Mouse (Mus musculus) kidney, adult 18-20 months (tissue): ENCODE measurements around the gene Anapc1.

Experiments
- DNase-seq: peaks from one replicate; pipeline ENCODE4 v3.0.0; 2021

Gene Anapc1

DNA sequence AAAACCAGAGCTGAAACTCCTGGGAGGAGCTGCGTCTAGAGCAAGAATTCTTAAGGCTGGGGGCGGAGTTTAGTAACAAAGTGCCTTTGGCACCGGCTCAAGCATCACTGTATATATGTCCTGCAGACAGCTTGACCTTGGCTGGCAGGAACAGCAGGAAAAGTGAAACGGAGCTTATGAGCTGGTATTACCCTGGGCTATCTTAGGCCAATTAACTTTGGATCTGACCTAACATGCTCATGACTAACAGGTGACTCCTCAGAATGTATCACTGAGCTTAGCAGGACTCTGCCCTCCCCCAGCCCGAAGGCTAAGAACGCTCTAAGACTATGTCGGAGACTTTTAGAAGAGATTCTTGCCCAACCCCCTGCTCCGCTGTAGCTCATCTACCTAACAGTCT is 121.3 kb downstream of the Anapc1 start:
- DNase-seq = no peak

DNA sequence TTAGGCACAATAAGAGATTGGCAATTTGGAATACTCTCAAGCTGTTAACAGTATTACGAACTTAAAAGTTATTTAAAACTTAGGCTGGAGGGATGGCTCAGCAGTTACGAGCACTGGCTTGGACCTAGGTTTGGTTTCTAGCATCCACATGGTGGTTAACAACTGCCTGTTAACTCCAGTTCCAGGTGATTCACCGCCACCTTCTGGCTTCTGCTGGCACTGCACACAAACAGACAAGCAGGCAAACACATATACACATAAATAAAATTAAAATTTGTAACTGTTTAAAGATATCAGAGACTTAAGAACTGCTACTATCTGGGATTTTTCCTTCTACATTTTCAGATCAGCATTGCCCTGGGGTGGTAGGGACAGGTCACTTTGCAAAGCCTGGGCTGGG is 123.0 kb downstream of the Anapc1 start:
- no peak for DNase-seq
